Mouse (Mus musculus) heart, adult 2 months (tissue): ENCODE data around the gene Dynlt1c.
"Not testable (repeated sequence)": the region's sequence is repeated elsewhere in the genome, so short reads cannot be mapped to it uniquely, and the experiment has no call there.

Source experiments
- CTCF ChIP-seq: fragments of 200-600 bp; IDR thresholded peaks from 2 replicates; pipeline ENCODE4 v1.8.1; 2022; ENCODE audit warnings: antibody characterized with exemption, mild to moderate bottlenecking, moderate library complexity
- POLR2A ChIP-seq: fragments of 200-500 bp; IDR thresholded peaks from 2 replicates; pipeline ENCODE4 v1.6.1; 2011; ENCODE audit warnings: mild to moderate bottlenecking, low read depth, low read length, control low read depth; ENCODE audit not compliant: insufficient read depth

DNA sequence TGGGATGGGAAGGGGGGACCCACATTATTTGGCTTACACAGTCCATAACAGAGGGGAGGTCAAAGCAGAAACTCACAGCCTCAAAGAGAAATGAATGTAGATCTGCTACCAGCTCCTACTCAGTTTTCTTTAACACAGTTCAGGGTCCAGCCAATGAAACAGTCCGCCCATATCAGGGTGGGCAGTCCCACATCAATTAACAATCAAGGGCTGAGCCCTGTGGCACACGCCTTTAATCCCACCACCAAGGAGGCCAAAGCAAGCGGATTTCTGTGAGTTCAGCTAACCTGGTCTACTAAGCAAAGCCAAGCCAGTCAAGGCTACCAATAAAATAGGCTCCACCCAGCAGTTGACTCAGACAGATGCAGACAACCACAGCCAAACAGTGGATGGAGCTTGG, 7.6 kb upstream of the Dynlt1c start:
- not testable (repeated sequence) for TF ChIP-seq CTCF, POLR2A
